Mouse (Mus musculus) adrenal gland, postnatal 4 days (tissue): ENCODE measurements around the gene Slc22a7. TPM values are rescaled to one million over a fixed set of nuclear protein-coding genes. Genes with fewer than 3 reads are reported as not detected.

Experiments
- DNase-seq, 2 experiments: peaks; one replicate each; pipeline ENCODE4 v3.0.0; 2021 to 2022; ENCODE audit warnings: low spot score in 2 of 2, mixed read lengths in 2 of 2
- total RNA-seq, 2 experiments: library from RNA; stranded (reverse); gene quantifications; 2 replicates each; pipeline ENCODE4 v1.2.3; 2021

Slc22a7 gene
- total RNA-seq, 2 experiments from 2014 or later: 0.14 to 4.0 TPM

GRCm38 (mm10) chr17:46436672-46437366, 1.4 kb downstream of the Slc22a7 start:
- no peak for DNase-seq

- peak in 1 of 2 experiments; percentile 25 for DNase-seq
Observed at GRCm38 (mm10) chr17:46433627-46434026, 4.6 kb downstream of the Slc22a7 start.

- DNase-seq: no peak
Observed at GRCm38 (mm10) chr17:46428761-46429414, 9.4 kb downstream of the Slc22a7 start, which contains the start of gene Crip3. TSS of gene Crip3 (plus strand) at chr17:46428926.

GRCm38 (mm10) chr17:46426496-46426895, 11.8 kb downstream of the Slc22a7 start:
- no peak for DNase-seq

- no peak for DNase-seq
Observed at GRCm38 (mm10) chr17:46419717-46420116, 18.5 kb downstream of the Slc22a7 start.

- no peak for DNase-seq
Observed at GRCm38 (mm10) chr17:46418628-46419027, 19.6 kb downstream of the Slc22a7 start.

GRCm38 (mm10) chr17:46408478-46408877, 29.8 kb downstream of the Slc22a7 start:
- no peak for DNase-seq

GRCm38 (mm10) chr17:46394631-46395030, 43.6 kb downstream of the Slc22a7 start:
- DNase-seq: no peak

GRCm38 (mm10) chr17:46393012-46393411, 45.2 kb downstream of the Slc22a7 start:
- DNase-seq: no peak

- no peak for DNase-seq
Observed at GRCm38 (mm10) chr17:46388200-46388599, 50.1 kb downstream of the Slc22a7 start.

- peak; percentile 4 to 6 for DNase-seq
Observed at GRCm38 (mm10) chr17:46384061-46384801, 54.0 kb downstream of the Slc22a7 start.

- peak; percentile 91 to 96 for DNase-seq
Observed at GRCm38 (mm10) chr17:46383294-46384060, 54.8 kb downstream of the Slc22a7 start, which contains the start of gene Zfp318. TSS of gene Zfp318 (plus strand) at chr17:46383731.

Other genes with a start within 250 kb of the Slc22a7 start
- 10 to 100 TPM; 34.9 to 36.8 TPM for gene Polh, start 235.8 kb downstream of the Slc22a7 start, total RNA-seq
- gene Xpo5, start 235.7 kb downstream of the Slc22a7 start, total RNA-seq: 10 to 100 TPM; 72.0 to 74.6 TPM
- 100 to 1,000 TPM; 101 to 108 TPM for gene Polr1c, start 190.4 kb downstream of the Slc22a7 start, total RNA-seq
- 100 to 1,000 TPM; 137 to 139 TPM for gene Yipf3, start 190.4 kb downstream of the Slc22a7 start, total RNA-seq
- gene Lrrc73, start 184.9 kb downstream of the Slc22a7 start, total RNA-seq: 1 to 10 TPM; 6.3 to 7.3 TPM
- gene Tjap1, start 155.4 kb downstream of the Slc22a7 start, total RNA-seq: 10 to 100 TPM; 68.8 to 75.3 TPM
- gene Dlk2, start 141.0 kb downstream of the Slc22a7 start, total RNA-seq: 1 to 10 TPM in 1 of 2 experiments, under 1 TPM in 1; 0.54 to 1.7 TPM
- gene Abcc10, start 110.1 kb downstream of the Slc22a7 start, total RNA-seq: 10 to 100 TPM; 13.8 to 14.1 TPM
- 10 to 100 TPM; 39.6 to 40.9 TPM for gene Zfp318, start 54.7 kb downstream of the Slc22a7 start, total RNA-seq
- 1 to 10 TPM; 1.6 to 2.0 TPM for gene Crip3, start 9.5 kb downstream of the Slc22a7 start, total RNA-seq
- 1 to 10 TPM; 2.4 to 3.7 TPM for gene Ttbk1, start 49.2 kb upstream of the Slc22a7 start, total RNA-seq
- 1 to 10 TPM; 9.2 to 9.3 TPM for gene Dnph1, start 58.3 kb upstream of the Slc22a7 start, total RNA-seq
- gene Cul9, start 107.9 kb upstream of the Slc22a7 start, total RNA-seq: 10 to 100 TPM; 26.2 to 26.6 TPM
- gene Srf, start 117.7 kb upstream of the Slc22a7 start, total RNA-seq: 10 to 100 TPM; 35.4 to 36.8 TPM
- 10 to 100 TPM; 42.2 to 54.1 TPM for gene Ptk7, start 191.0 kb upstream of the Slc22a7 start, total RNA-seq
- 10 to 100 TPM; 33.5 to 34.3 TPM for gene Klc4, start 207.6 kb upstream of the Slc22a7 start, total RNA-seq
- 100 to 1,000 TPM; 109 to 135 TPM for gene Mrpl2, start 207.8 kb upstream of the Slc22a7 start, total RNA-seq
- 10 to 100 TPM; 88.3 to 97.5 TPM for gene Cul7, start 211.9 kb upstream of the Slc22a7 start, total RNA-seq
- 10 to 100 TPM; 25.2 to 26.9 TPM for gene Rrp36, start 235.9 kb upstream of the Slc22a7 start, total RNA-seq
- 10 to 100 TPM; 83.2 to 87.1 TPM for gene Mea1, start 240.3 kb upstream of the Slc22a7 start, total RNA-seq
- gene Klhdc3, start 242.5 kb upstream of the Slc22a7 start, total RNA-seq: 100 to 1,000 TPM; 102 to 107 TPM